13 mouse cellular contexts compared by ENCODE assay signal in the genomic region with DNA sequence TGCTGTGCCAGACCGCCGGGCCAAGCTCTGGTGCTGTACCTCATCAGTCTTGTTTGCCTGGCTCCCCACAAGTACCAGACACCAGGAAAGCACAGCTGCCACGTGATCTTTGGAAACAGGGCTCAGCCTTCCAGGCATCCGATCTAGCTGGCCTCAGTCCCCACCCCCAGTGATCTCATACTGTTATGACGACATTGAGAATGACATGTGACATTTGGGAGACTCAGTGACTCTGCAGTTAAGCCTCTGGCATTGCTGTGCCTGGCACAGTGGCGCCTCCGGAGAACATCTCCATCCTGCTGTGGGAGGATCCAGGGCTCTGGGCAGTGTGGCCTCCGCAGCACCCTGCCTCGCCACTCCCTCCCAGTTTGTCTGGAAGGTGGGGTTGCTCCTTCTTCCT. TPM values are rescaled to one million over a fixed set of nuclear protein-coding genes. Genes with fewer than 3 reads are reported as not detected.
DNase-seq lines count a peak whose midpoint lies in the region; ATAC-seq lines count a peak whose summit lies in the region.
"Had no signal": no experiment of that assay in that cellular context is flagged by ENCODE, and none has a peak within 500 bp of the region (broad histone marks: within the 10 kb centered on the region; RNA-seq: fewer than 3 reads in every experiment).

No protein-coding gene starts in this region.

- peak; percentile 82 to 91 for DNase-seq in adrenal gland, adult (ENCODE audit: inconsistent age in 2 of 2, low spot score in 1 of 2)
- DNase-seq in adrenal gland, postnatal 10 days, result no peak
- no peak for DNase-seq in limb, embryonic 10.5 days (ENCODE audit: low spot score)
- DNase-seq in cerebellum, postnatal 25 days, result no peak
- DNase-seq: cerebellum, adult 18-20 months; gastrocnemius, postnatal 10 days had no signal

- peaks cover 17% of the 10 kb centered on the region for H3K4me1 ChIP-seq in limb, embryonic 15.5 days
- H3K4me1 ChIP-seq in limb, embryonic 10.5 days, result peaks cover 6% of the 10 kb centered on the region
- peaks cover 21% of the 10 kb centered on the region for H3K4me1 ChIP-seq in embryonic facial prominence, embryonic 15.5 days
- H3K4me1 ChIP-seq in kidney, embryonic 15.5 days, result peaks cover 14% of the 10 kb centered on the region
- H3K4me1 ChIP-seq: hindbrain, embryonic 15.5 days had no signal

- WGBS in limb, embryonic 15.5 days, result 42% methylated on average over 9 of the region's 9 CpGs
- 52% methylated on average over 9 of the region's 9 CpGs for WGBS in limb, embryonic 10.5 days
- WGBS in embryonic facial prominence, embryonic 15.5 days, result 36% methylated on average over 9 of the region's 9 CpGs
- WGBS in kidney, embryonic 15.5 days, result 54% methylated on average over 9 of the region's 9 CpGs

- no peak overlapping the region for H3K4me3 ChIP-seq in limb, embryonic 15.5 days
- no peak overlapping the region for H3K4me3 ChIP-seq in limb, embryonic 10.5 days
- H3K4me3 ChIP-seq in embryonic facial prominence, embryonic 15.5 days (replicated peaks), result no peak overlapping the region
- H3K4me3 ChIP-seq in kidney, embryonic 15.5 days (replicated peaks), result no peak overlapping the region
- H3K4me3 ChIP-seq: hindbrain, embryonic 15.5 days; left cerebral cortex, adult 2 months; midbrain, embryonic 12.5 days had no signal

- H3K36me3 ChIP-seq in limb, embryonic 15.5 days, result no peaks in the 10 kb centered on the region
- H3K36me3 ChIP-seq in limb, embryonic 10.5 days, result no peaks in the 10 kb centered on the region
- H3K36me3 ChIP-seq in embryonic facial prominence, embryonic 15.5 days, result no peaks in the 10 kb centered on the region
- no peaks in the 10 kb centered on the region for H3K36me3 ChIP-seq in kidney, embryonic 15.5 days
- H3K36me3 ChIP-seq: hindbrain, embryonic 15.5 days; midbrain, embryonic 12.5 days had no signal

- no peak overlapping the region for H3K9ac ChIP-seq in limb, embryonic 15.5 days
- no peak overlapping the region for H3K9ac ChIP-seq in embryonic facial prominence, embryonic 15.5 days
- no peak overlapping the region for H3K9ac ChIP-seq in kidney, embryonic 15.5 days
- H3K9ac ChIP-seq: hindbrain, embryonic 15.5 days; midbrain, embryonic 12.5 days had no signal

- H3K4me2 ChIP-seq in limb, embryonic 15.5 days, result no peak overlapping the region
- no peak overlapping the region for H3K4me2 ChIP-seq in embryonic facial prominence, embryonic 15.5 days (replicated peaks)
- no peak overlapping the region for H3K4me2 ChIP-seq in kidney, embryonic 15.5 days
- H3K4me2 ChIP-seq: hindbrain, embryonic 15.5 days; midbrain, embryonic 12.5 days had no signal

- peak; percentile 46; the same call in 1 of the 2 replicates for ATAC-seq in limb, embryonic 15.5 days (ENCODE audit: insufficient number of reproducible peaks, low FRiP score, low TSS enrichment, low read depth)
- ATAC-seq in embryonic facial prominence, embryonic 15.5 days (ENCODE audit: insufficient number of reproducible peaks, low FRiP score, low TSS enrichment, low read depth), result peak; percentile 20; the same call in 1 of the 2 replicates
- ATAC-seq in neutrophil, adult 5-6 weeks (ENCODE audit: extremely low read depth, insufficient number of reproducible peaks, low FRiP score, poor library complexity, severe bottlenecking), result peak; percentile 70
- no peak for ATAC-seq in kidney, embryonic 15.5 days (replicated peaks; ENCODE audit: low FRiP score)

- H3K27ac ChIP-seq in limb, embryonic 15.5 days, result no peak overlapping the region
- H3K27ac ChIP-seq in limb, embryonic 10.5 days, result no peak overlapping the region
- no peak overlapping the region for H3K27ac ChIP-seq in embryonic facial prominence, embryonic 15.5 days (replicated peaks)
- no peak overlapping the region for H3K27ac ChIP-seq in kidney, embryonic 15.5 days
- H3K27ac ChIP-seq: hindbrain, embryonic 15.5 days; left cerebral cortex, adult 2 months; midbrain, embryonic 12.5 days had no signal

- H3K9me3 ChIP-seq in limb, embryonic 15.5 days, result no peaks in the 10 kb centered on the region
- no peaks in the 10 kb centered on the region for H3K9me3 ChIP-seq in limb, embryonic 10.5 days (replicated peaks)
- no peaks in the 10 kb centered on the region for H3K9me3 ChIP-seq in embryonic facial prominence, embryonic 15.5 days (replicated peaks)
- no peaks in the 10 kb centered on the region for H3K9me3 ChIP-seq in kidney, embryonic 15.5 days (replicated peaks)
- H3K9me3 ChIP-seq: hindbrain, embryonic 15.5 days; midbrain, embryonic 12.5 days had no signal

- no peaks in the 10 kb centered on the region for H3K27me3 ChIP-seq in limb, embryonic 15.5 days
- H3K27me3 ChIP-seq in limb, embryonic 10.5 days (ENCODE audit: low read depth, poor library complexity, severe bottlenecking), result peaks cover 2% of the 10 kb centered on the region; the same call in 1 of the 2 replicates
- H3K27me3 ChIP-seq in embryonic facial prominence, embryonic 15.5 days, result no peaks in the 10 kb centered on the region
- no peaks in the 10 kb centered on the region for H3K27me3 ChIP-seq in kidney, embryonic 15.5 days
- H3K27me3 ChIP-seq: hindbrain, embryonic 15.5 days had no signal

RNA-seq across cellular contexts. Expression of a gene that starts 9.3 kb away (rescaled TPM):
- total RNA-seq in adrenal gland, postnatal 10 days (2021), result 10 to 100 TPM; 15.4 to 16.6 TPM
- polyA plus RNA-seq in limb, embryonic 15.5 days (2015; fragmentation: Nextera tagmentation; extraction: Ambion mirVana), result 3.9 and 4.4 TPM in 2 replicates
- polyA plus RNA-seq in limb, embryonic 10.5 days (2016; fragmentation: Nextera tagmentation; extraction: Ambion mirVana), result 0.82 and 1.2 TPM in 2 replicates
- polyA plus RNA-seq in embryonic facial prominence, embryonic 15.5 days (2015; fragmentation: Nextera tagmentation; extraction: Ambion mirVana), result 4.7 and 6.9 TPM in 2 replicates
- total RNA-seq in neutrophil, adult 5-6 weeks (2017), result 59.9 and 60.2 TPM in 2 replicates
- 3.9 and 4.9 TPM in 2 replicates for polyA plus RNA-seq in kidney, embryonic 15.5 days (2015; fragmentation: Nextera tagmentation; extraction: Ambion mirVana)

RNA-seq across cellular contexts. Expression of a gene that starts 20.0 kb away (rescaled TPM):
- not detected for total RNA-seq in adrenal gland, postnatal 10 days (2021)
- polyA plus RNA-seq in limb, embryonic 15.5 days (2015; fragmentation: Nextera tagmentation; extraction: Ambion mirVana), result not detected in 2 replicates
- not detected in 2 replicates for polyA plus RNA-seq in limb, embryonic 10.5 days (2016; fragmentation: Nextera tagmentation; extraction: Ambion mirVana)
- 0.59 TPM in 1 of 2 replicates, not detected in the other for polyA plus RNA-seq in embryonic facial prominence, embryonic 15.5 days (2015; fragmentation: Nextera tagmentation; extraction: Ambion mirVana)
- 1.6 TPM in 1 of 2 replicates, not detected in the other for total RNA-seq in neutrophil, adult 5-6 weeks (2017)
- 0.16 TPM in 1 of 2 replicates, not detected in the other for polyA plus RNA-seq in kidney, embryonic 15.5 days (2015; fragmentation: Nextera tagmentation; extraction: Ambion mirVana)
- total RNA-seq: gastrocnemius, postnatal 10 days had no signal

RNA-seq across cellular contexts. Expression of a gene that starts 29.3 kb away (rescaled TPM):
- under 1 TPM in 1 of 2 experiments, not detected in 1; 0.18 TPM for total RNA-seq in adrenal gland, postnatal 10 days (2021)
- not detected in 2 replicates for polyA plus RNA-seq in limb, embryonic 15.5 days (2015; fragmentation: Nextera tagmentation; extraction: Ambion mirVana)
- not detected in 2 replicates for polyA plus RNA-seq in limb, embryonic 10.5 days (2016; fragmentation: Nextera tagmentation; extraction: Ambion mirVana)
- not detected in 2 replicates for polyA plus RNA-seq in embryonic facial prominence, embryonic 15.5 days (2015; fragmentation: Nextera tagmentation; extraction: Ambion mirVana)
- 3.3 and 5.2 TPM in 2 replicates for total RNA-seq in neutrophil, adult 5-6 weeks (2017)
- polyA plus RNA-seq in kidney, embryonic 15.5 days (2015; fragmentation: Nextera tagmentation; extraction: Ambion mirVana), result not detected in 2 replicates
- total RNA-seq: gastrocnemius, postnatal 10 days; left cerebral cortex, adult 2 months had no signal

RNA-seq across cellular contexts. Expression of a gene that starts 35.2 kb away (rescaled TPM):
- total RNA-seq in adrenal gland, postnatal 10 days (2021), result 1 to 10 TPM; 1.8 to 3.2 TPM
- polyA plus RNA-seq in limb, embryonic 15.5 days (2015; fragmentation: Nextera tagmentation; extraction: Ambion mirVana), result 14.6 and 15.2 TPM in 2 replicates
- polyA plus RNA-seq in limb, embryonic 10.5 days (2016; fragmentation: Nextera tagmentation; extraction: Ambion mirVana), result 1.4 and 1.6 TPM in 2 replicates
- polyA plus RNA-seq in embryonic facial prominence, embryonic 15.5 days (2015; fragmentation: Nextera tagmentation; extraction: Ambion mirVana), result 13.2 and 17.2 TPM in 2 replicates
- total RNA-seq in neutrophil, adult 5-6 weeks (2017), result 1.4 and 3.6 TPM in 2 replicates
- polyA plus RNA-seq in kidney, embryonic 15.5 days (2015; fragmentation: Nextera tagmentation; extraction: Ambion mirVana), result 8.3 and 9.1 TPM in 2 replicates
- total RNA-seq: left cerebral cortex, adult 2 months had no signal
- polyA plus RNA-seq: hindbrain, embryonic 15.5 days had no signal

RNA-seq across cellular contexts. Expression of a gene that starts 55.9 kb away (rescaled TPM):
- total RNA-seq in adrenal gland, postnatal 10 days (2021), result not detected
- 11.1 and 11.2 TPM in 2 replicates for polyA plus RNA-seq in limb, embryonic 15.5 days (2015; fragmentation: Nextera tagmentation; extraction: Ambion mirVana)
- not detected in 2 replicates for polyA plus RNA-seq in limb, embryonic 10.5 days (2016; fragmentation: Nextera tagmentation; extraction: Ambion mirVana)
- 4.1 and 5.5 TPM in 2 replicates for polyA plus RNA-seq in embryonic facial prominence, embryonic 15.5 days (2015; fragmentation: Nextera tagmentation; extraction: Ambion mirVana)
- total RNA-seq in neutrophil, adult 5-6 weeks (2017), result 0.47 TPM in 1 of 2 replicates, not detected in the other
- 0.09 TPM in 1 of 2 replicates, not detected in the other for polyA plus RNA-seq in kidney, embryonic 15.5 days (2015; fragmentation: Nextera tagmentation; extraction: Ambion mirVana)
- total RNA-seq: gastrocnemius, postnatal 10 days; left cerebral cortex, adult 2 months had no signal
- polyA plus RNA-seq: hindbrain, embryonic 15.5 days; midbrain, embryonic 12.5 days had no signal

Comparison
In these comparisons a context has a peak if more than half of its experiments do, and no peak if none do; other contexts are left out.
1. DNase-seq: peak in adrenal gland, adult (2 of 2); none in adrenal gland, postnatal 10 days (single experiment), limb, embryonic 10.5 days (single experiment) and cerebellum, postnatal 25 days (0 of 2).